Mouse (Mus musculus): Measurements from ENCODE around the gene Slc1a7. TPM values are rescaled to one million over a fixed set of nuclear protein-coding genes. Genes with fewer than 3 reads are reported as not detected.
A peak's percentile ranks its signal among the peaks of the same experiment; 100 is the strongest.

Slc1a7 gene
- total and polyA plus RNA-seq, 3 experiments, result 0.21 to 1.9 (median 0.32) TPM

GRCm38 (mm10) chr4:107937338-107937737 lies 30.8 kb upstream of the Slc1a7 start:
- intact Hi-C loops (cut with DNase I), result loop anchor here (5.0 kb wide), 1 partner anchor 390 kb away; the partner anchor contains the start of gene Coa7
- Histone ChIP-seq H3K79me2 (replicated peaks; ENCODE audit: control insufficient read depth, insufficient read depth, low read length) (no peaks in the 10 kb centered on the region), H3K9ac (ENCODE audit: low read depth, low read length) (no peak overlapping the region), H3K4me1 (ENCODE audit: control insufficient read depth, insufficient read depth, low read length) (peaks cover 3% of the 10 kb centered on the region), H3K4me3 (no peak overlapping the region), H3K27me3 (ENCODE audit: control insufficient read depth, insufficient read depth, low read length) (no peaks in the 10 kb centered on the region), H3K36me3 (ENCODE audit: control insufficient read depth, insufficient read depth, low read length) (no peaks in the 10 kb centered on the region), H3K27ac (peak overlapping the region; percentile 20; the same call in 1 of the 2 replicates)
- TF ChIP-seq POLR2A (IDR thresholded peaks at IDR 0.05; ENCODE audit: insufficient read depth, low read depth, low read length), result no peak
- 0 out of 2 replicates have a peak, but pooled peaks have one; percentile 33 for TF ChIP-seq EP300 (IDR thresholded peaks at IDR 0.05; ENCODE audit: insufficient read depth, low read depth, low read length)
- TF ChIP-seq CTCF (IDR thresholded peaks at IDR 0.05), result peak; percentile 78
- WGBS, result 16% methylated on average over 6 of the region's 6 CpGs
- DNase-seq, result peak; percentile 73 to 75

- no peak for TF ChIP-seq POLR2A (IDR thresholded peaks at IDR 0.05; ENCODE audit: insufficient read depth, low read depth, low read length)
- TF ChIP-seq CTCF (IDR thresholded peaks at IDR 0.05), result no peak
- TF ChIP-seq EP300 (IDR thresholded peaks at IDR 0.05; ENCODE audit: insufficient read depth, low read depth, low read length), result no peak
- 81% methylated on average over 2 of the region's 2 CpGs for WGBS
- Histone ChIP-seq H3K36me3 (ENCODE audit: control insufficient read depth, insufficient read depth, low read length) (no peaks in the 10 kb centered on the region), H3K27me3 (ENCODE audit: control insufficient read depth, insufficient read depth, low read length) (no peaks in the 10 kb centered on the region), H3K79me2 (replicated peaks; ENCODE audit: control insufficient read depth, insufficient read depth, low read length) (no peaks in the 10 kb centered on the region), H3K4me1 (ENCODE audit: control insufficient read depth, insufficient read depth, low read length) (peaks cover 3% of the 10 kb centered on the region), H3K9ac (ENCODE audit: low read depth, low read length) (no peak overlapping the region), H3K27ac (no peak overlapping the region), H3K4me3 (no peak overlapping the region)
- DNase-seq, result no peak
- intact Hi-C loops (cut with DNase I), result loop anchor here (5.0 kb wide), 1 partner anchor 389 kb away; the partner anchor contains the start of gene Coa7
Observed at GRCm38 (mm10) chr4:107938124-107938523, 30.0 kb upstream of the Slc1a7 start.

GRCm38 (mm10) chr4:107942741-107943140 lies 25.4 kb upstream of the Slc1a7 start:
- no peak overlapping the region for H3K27ac ChIP-seq
- no peaks in the 10 kb centered on the region for H3K27me3 ChIP-seq (ENCODE audit: control insufficient read depth, insufficient read depth, low read length)
- no peak overlapping the region for H3K9ac ChIP-seq (ENCODE audit: low read depth, low read length)
- WGBS, result 91% methylated on average over 7 of the region's 7 CpGs
- no peak overlapping the region for H3K4me3 ChIP-seq
- no peaks in the 10 kb centered on the region for H3K36me3 ChIP-seq (ENCODE audit: control insufficient read depth, insufficient read depth, low read length)
- TF ChIP-seq EP300 (IDR thresholded peaks at IDR 0.05; ENCODE audit: insufficient read depth, low read depth, low read length) (no peak), POLR2A (IDR thresholded peaks at IDR 0.05; ENCODE audit: insufficient read depth, low read depth, low read length) (no peak), CTCF (IDR thresholded peaks at IDR 0.05) (no peak)
- DNase-seq, result no peak
- peaks cover 1% of the 10 kb centered on the region; the same call in 1 of the 2 replicates for H3K4me1 ChIP-seq (ENCODE audit: control insufficient read depth, insufficient read depth, low read length)
- intact Hi-C loops (cut with DNase I), result no loop called here
- H3K79me2 ChIP-seq (replicated peaks; ENCODE audit: control insufficient read depth, insufficient read depth, low read length), result no peaks in the 10 kb centered on the region

- no peaks in the 10 kb centered on the region for H3K27me3 ChIP-seq (ENCODE audit: control insufficient read depth, insufficient read depth, low read length)
- intact Hi-C loops (cut with DNase I), result no loop called here
- peaks cover 1% of the 10 kb centered on the region for H3K4me1 ChIP-seq (ENCODE audit: control insufficient read depth, insufficient read depth, low read length)
- H3K4me3 ChIP-seq, result no peak overlapping the region
- WGBS, result 54% methylated on average over 2 of the region's 2 CpGs
- H3K9ac ChIP-seq (ENCODE audit: low read depth, low read length), result no peak overlapping the region
- no peak for TF ChIP-seq EP300 (IDR thresholded peaks at IDR 0.05; ENCODE audit: insufficient read depth, low read depth, low read length)
- peak; percentile 21 for TF ChIP-seq CTCF (IDR thresholded peaks at IDR 0.05)
- no peaks in the 10 kb centered on the region for H3K79me2 ChIP-seq (replicated peaks; ENCODE audit: control insufficient read depth, insufficient read depth, low read length)
- DNase-seq, result peak in 1 of 2 experiments; percentile 44
- H3K36me3 ChIP-seq (ENCODE audit: control insufficient read depth, insufficient read depth, low read length), result no peaks in the 10 kb centered on the region
- no peak overlapping the region for H3K27ac ChIP-seq
Observed at GRCm38 (mm10) chr4:107944141-107944540, 24.0 kb upstream of the Slc1a7 start.

DNA sequence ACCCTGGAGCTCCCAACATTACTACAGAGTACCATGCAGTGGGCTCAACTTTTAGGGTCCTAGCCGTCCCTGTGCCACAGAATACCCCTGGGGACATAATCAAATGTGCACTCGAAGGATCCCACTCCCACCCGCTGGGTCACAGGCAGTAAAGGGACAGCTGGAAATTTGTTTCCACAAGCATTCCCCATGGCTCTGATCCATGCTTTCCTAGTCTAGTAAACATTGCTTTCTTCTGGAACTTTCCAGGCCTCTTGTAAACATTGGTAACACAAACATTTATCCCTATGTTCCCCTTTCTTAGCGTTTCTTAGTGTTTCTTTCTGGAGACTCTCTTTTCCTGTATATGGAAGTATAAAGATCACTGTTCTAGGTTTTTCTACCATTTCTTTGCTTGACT lies 18.2 kb upstream of the Slc1a7 start:
- Histone ChIP-seq H3K36me3 (ENCODE audit: control insufficient read depth, insufficient read depth, low read length) (no peaks in the 10 kb centered on the region), H3K4me3 (no peak overlapping the region), H3K27ac (no peak overlapping the region), H3K27me3 (ENCODE audit: control insufficient read depth, insufficient read depth, low read length) (no peaks in the 10 kb centered on the region), H3K79me2 (replicated peaks; ENCODE audit: control insufficient read depth, insufficient read depth, low read length) (no peaks in the 10 kb centered on the region), H3K9ac (ENCODE audit: low read depth, low read length) (no peak overlapping the region), H3K4me1 (ENCODE audit: control insufficient read depth, insufficient read depth, low read length) (peaks cover 5% of the 10 kb centered on the region)
- intact Hi-C loops (cut with DNase I), result no loop called here
- WGBS, result 77% methylated on average over 4 of the region's 4 CpGs
- TF ChIP-seq CTCF (IDR thresholded peaks at IDR 0.05) (no peak), POLR2A (IDR thresholded peaks at IDR 0.05; ENCODE audit: insufficient read depth, low read depth, low read length) (no peak), EP300 (IDR thresholded peaks at IDR 0.05; ENCODE audit: insufficient read depth, low read depth, low read length) (no peak)
- no peak for DNase-seq

GRCm38 (mm10) chr4:107952845-107953244 lies 15.3 kb upstream of the Slc1a7 start:
- Histone ChIP-seq H3K9ac (ENCODE audit: low read depth, low read length) (no peak overlapping the region), H3K36me3 (ENCODE audit: control insufficient read depth, insufficient read depth, low read length) (no peaks in the 10 kb centered on the region), H3K27me3 (ENCODE audit: control insufficient read depth, insufficient read depth, low read length) (no peaks in the 10 kb centered on the region), H3K79me2 (replicated peaks; ENCODE audit: control insufficient read depth, insufficient read depth, low read length) (no peaks in the 10 kb centered on the region), H3K4me1 (ENCODE audit: control insufficient read depth, insufficient read depth, low read length) (peaks cover 5% of the 10 kb centered on the region), H3K27ac (no peak overlapping the region), H3K4me3 (no peak overlapping the region)
- intact Hi-C loops (cut with DNase I), result no loop called here
- DNase-seq, result no peak
- no peak for TF ChIP-seq EP300 (IDR thresholded peaks at IDR 0.05; ENCODE audit: insufficient read depth, low read depth, low read length)
- no peak for TF ChIP-seq POLR2A (IDR thresholded peaks at IDR 0.05; ENCODE audit: insufficient read depth, low read depth, low read length)
- peak; percentile 73 for TF ChIP-seq CTCF (IDR thresholded peaks at IDR 0.05)
